Mouse (Mus musculus) c-Kit-negative CD71-positive TER-119-positive erythroid progenitor cells, embryonic 14.5 days (primary cell): ENCODE measurements around the gene Myh7.
"Not testable (repeated sequence)": the region's sequence is repeated elsewhere in the genome, so short reads cannot be mapped to it uniquely, and the experiment has no call there.

ENCODE experiments used
- DNase-seq: peaks from one replicate; pipeline ENCODE4 v3.0.0-alpha.2; 2013; ENCODE audit warnings: low read depth, low spot score

Gene Myh7

DNA sequence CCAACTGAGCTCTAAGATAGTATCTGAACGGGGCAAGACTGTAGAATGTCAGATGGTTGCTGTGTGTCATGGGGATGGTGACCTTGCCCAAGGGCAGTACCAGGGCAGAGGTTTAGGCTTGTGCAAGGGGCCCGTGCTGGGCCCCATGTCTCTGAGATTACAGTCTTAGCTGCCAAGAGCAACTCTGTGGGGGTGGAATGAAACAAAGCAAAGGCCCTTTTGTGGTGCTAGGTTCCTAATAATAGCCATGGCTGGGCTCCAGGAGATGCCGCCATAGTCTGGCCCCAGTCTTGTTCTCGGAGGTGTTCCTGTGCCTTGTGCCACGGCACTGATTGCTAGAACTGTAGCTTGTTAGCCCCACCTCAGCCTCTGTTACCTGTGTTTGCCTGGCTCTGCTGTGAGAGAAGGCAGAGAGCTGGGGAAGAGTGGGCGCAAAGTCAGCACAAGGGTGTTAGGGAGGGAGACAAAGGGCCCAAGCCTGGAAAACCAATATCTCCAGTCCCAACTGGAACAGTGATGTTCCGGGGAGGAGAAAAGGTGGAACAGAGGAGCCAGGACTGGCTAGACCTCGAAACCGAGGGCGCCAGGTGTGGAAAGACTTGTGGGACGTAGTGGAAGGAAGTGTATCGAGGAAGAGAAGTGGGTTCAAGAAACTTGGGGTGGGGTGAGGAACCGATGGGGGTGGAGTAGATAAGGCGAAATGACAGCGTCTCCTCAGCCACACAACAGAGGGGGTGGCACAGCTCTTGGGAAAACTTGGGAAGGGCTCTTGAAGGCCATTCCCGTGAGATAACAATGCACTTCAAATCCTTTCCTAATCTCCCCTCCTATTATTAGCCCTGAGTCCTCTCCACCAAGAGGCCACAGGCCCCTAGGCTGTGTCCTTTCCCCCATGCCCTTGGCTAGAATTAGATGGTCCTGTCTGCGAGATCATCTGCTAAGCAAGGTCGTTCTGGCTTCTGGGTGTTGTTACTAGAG is 9.7 kb upstream of the Myh7 start:
- DNase-seq = no peak

DNA sequence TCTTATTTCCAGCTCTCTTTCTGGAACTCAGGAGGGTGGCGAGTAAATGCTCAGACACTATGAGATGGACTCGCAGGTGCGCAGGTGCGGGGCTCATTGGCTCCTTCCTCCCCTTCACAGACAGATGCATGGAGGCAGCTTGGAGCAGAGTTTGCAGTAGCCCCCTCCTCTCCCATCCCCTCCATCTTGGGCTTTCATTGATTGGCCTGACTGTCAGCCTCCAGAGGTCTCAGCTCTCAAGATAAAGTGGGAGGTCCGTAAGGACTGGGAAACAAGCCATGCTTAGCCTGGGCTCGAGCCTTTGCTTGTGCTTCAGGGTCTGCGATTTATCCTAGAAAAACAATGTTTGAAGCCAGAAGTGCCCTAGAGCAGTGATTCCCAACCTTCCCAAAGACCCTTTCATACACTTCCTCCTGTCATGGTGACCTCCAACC is 8.3 kb upstream of the Myh7 start:
- DNase-seq = no peak

DNA sequence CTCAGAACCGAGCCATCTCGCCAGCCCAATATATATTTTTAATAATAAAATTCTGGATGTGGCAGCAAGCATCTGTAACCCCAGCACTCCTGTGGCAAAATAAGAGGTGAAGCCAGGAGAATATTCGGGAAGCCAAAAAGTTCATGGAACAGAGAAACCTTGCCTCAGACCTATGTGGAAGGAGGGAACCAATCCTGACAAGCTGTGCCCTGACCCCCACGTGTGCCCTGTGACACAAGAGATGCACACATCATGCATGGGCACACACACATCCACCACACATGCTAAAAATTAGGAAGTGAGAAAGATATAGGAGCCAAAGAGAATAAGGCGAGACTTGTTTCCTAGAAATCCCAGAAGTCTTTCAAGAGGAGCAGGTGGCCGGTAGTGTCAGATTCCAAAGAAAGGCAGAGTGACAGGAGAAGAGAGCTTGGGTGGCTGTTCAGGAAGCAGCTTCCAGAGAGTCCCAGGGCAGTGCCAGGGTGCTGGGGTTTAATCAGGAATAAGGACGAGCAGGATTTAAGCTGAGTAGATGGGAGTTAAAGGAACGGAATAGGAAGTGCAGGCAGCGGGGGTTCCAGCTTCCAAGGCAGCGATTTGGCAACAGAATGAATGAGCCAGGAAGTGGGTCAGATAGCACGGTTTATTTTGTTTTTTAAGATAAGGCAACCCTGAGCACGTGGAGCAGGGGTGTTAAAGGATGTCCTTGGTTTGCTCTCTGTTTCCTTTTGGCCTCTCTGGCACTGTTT is 7.7 kb upstream of the Myh7 start:
- no peak for DNase-seq

DNA sequence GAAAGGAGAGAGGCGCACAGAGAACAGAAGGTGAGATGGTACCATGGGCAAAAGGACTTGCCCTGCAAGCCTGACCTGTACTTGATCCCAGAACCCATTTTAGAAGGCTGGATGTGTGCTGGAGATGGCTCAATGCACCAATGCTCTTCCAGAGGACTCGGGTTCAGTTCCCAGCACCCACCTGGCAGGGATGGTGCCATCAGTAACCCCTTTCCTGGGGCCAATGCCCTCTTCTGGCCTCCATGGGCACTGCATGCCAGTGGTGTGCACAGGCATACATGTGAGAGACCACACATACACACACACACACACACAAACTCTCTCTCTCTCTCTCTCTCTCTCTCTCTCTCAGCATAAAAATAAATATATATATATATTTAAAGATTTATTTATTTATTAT is 7.0 kb upstream of the Myh7 start:
- no peak for DNase-seq

DNA sequence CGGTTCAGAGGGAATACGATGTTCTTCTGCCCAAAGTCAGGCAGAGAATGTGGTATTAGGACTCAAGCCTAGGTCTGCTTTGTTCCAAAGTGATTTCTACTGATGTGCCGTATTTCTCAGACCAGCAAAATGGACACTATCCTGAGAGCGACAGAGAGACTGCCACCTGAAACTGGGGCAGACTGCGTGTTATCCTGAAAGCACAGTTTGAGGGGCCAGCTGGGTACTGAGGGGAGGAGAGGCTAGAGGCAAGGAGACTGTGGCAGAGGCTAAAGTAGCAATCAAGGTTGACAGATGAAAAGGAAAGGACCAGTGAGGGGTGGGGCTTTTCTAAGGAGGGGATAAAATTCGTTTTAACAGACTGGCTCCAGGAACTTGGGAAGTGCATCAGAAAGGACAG is 6.4 kb upstream of the Myh7 start:
- no peak for DNase-seq

DNA sequence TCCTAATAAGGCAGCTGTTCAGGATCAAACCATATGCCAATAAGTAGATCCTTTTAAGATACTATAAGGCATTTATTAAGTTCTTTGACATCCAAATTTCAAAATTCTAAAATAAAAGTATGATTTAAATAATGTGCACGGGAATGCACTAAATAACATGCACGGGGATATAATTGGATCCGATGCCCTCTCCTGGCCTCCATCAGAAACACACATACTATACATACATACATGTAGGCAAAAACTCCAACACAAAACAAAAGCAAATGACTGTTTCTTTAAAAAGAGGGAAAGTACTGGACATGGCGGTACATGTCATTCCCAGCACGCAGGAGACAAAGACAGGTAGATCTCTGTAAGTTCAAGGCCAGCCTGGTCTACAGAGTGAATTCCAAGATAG is 5.4 kb upstream of the Myh7 start:
- not testable (repeated sequence) for DNase-seq

DNA sequence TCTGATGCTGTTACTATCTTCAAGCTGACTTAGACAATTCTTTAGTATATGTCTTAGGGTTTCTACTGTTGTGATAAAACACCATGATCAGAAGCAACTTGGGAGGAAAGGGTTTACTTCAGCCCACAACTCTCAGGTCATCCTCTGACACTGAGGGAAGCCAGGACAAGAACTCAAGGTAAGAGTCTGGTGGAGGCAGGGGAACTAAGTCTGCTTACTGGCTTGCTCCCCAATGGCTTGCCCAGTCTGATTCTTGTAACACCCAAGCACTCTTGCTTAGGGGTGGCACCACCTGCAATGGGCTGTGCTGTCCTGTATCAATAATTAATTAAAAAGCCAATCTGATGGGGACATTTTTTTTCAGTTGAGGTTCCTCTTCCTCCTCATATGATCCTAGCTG is 4.3 kb upstream of the Myh7 start:
- no peak for DNase-seq

DNA sequence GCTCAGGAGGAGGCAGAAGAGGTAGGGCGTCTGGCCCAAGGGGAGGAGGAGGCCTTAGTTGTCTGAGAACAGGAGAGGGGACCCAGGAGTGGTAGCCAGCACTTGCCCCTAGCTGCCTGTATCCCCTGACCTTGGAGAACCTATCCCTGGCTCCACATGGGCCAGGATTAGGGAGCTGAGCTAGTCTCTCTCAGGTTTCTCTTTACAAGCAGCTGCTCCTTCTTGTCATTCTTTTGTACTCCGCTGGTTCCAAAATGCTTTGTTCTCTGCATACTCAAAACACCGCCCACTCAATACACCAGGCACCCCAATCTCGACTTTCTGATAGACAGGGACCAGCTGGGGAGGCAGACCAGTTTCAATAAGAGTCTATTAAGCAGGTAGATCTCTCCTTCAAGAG is 2.9 kb upstream of the Myh7 start:
- no peak for DNase-seq

DNA sequence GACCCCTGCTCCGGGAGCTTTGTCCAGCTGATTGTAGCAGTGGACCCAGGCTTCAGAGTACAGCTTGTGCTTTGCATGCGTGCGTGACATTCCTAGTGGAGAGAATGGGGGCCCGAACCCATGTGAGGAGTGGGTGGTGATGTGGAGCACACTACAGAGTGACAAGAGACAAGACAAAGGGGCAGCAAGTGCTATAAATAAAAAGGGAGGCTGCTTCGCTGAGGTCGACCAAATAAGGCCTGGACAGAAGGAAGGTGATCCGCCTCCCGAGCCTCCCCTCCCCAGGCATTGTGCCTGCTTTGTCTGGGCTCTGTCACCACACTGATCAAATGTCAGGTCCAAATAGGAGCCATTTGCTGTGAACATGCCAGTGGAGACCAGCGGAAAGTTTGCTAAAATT is 2.4 kb upstream of the Myh7 start:
- DNase-seq = no peak

DNA sequence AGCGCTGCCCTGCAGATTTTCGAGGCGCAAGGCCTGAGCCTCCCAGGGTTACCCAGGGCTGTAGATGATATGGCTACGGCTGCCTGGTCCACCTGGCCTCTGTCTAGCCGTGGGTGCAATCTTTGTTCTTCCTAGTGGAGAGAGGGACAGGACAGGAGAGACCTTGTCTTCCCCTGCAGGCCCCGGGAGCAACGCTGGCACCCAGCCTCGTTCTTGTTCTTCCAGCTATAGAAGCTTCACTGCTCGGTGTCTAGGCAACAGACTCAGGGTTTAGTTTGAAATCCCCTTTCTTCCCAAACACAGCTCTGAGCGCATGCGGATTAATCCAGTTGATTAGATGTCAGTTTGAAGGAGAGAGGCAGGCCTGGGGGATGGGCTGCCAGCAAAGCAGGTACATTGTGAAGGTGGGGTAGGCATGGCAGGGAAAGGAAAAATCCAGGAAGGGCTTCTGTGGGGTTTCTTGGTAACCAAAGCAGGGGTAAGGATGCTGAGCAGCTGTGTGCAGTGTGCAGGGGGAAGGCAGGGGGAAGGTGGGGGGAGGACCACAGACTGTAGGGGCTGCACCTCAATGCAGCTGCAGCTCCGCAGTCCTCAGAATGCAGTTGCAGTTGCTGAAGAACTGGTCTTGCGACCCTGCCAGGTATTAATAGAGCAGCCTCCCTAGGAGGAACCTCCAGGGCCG is 1.2 kb upstream of the Myh7 start:
- DNase-seq = no peak

DNA sequence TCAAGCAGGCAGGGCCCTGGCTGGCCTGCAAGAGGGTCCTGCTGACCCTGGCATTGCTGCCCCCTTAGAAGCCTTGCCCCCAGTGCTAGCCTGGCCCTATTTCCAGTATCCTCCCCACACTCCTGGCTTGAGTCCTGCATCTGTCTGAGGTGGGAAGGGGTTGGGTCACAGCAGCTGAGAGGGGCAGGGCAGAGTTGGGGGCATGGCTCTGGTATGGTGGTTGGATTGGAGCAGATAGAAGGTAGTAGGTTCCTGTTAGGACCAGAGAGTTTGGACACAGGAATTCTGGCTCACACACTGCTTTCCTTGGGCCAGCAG is 402 bp upstream of the Myh7 start:
- no peak for DNase-seq

DNA sequence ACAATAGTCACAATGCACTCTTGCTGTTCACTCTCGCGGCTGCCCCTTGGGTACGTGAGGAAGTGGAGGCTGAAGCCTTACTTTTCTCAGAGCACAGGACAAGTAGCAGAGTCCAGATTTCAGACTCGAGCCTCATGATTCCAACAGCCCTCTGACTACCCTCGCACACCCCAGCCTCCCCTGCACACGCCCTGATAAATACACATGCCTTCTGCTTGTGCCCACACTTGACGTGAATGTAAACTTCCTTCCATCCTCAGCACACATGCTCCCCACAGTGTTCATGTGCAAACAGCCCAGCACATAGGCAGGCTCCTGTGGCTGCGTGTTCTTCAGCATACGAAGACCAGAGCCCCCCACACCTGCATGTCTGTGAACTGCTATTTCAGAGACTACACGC is 790 bp downstream of the Myh7 start:
- no peak for DNase-seq

DNA sequence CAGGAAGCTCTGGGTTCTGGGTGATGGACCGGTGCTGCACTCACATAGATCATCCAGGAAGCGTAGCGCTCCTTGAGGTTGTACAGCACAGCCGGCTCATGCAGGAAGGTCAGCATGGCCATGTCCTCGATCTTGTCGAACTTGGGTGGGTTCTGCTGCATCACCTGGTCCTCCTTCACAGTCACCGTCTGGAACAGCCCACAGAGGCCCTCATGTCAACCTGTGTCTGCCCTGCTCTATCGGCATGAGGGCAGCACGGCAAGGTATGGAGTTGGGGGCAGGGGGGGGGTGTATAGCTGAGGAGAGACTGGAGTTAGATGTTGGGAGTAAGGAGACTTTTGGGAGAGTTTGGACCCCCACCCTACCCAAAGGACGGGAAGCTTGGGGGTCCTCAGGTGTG is 2.2 kb downstream of the Myh7 start:
- no peak for DNase-seq

DNA sequence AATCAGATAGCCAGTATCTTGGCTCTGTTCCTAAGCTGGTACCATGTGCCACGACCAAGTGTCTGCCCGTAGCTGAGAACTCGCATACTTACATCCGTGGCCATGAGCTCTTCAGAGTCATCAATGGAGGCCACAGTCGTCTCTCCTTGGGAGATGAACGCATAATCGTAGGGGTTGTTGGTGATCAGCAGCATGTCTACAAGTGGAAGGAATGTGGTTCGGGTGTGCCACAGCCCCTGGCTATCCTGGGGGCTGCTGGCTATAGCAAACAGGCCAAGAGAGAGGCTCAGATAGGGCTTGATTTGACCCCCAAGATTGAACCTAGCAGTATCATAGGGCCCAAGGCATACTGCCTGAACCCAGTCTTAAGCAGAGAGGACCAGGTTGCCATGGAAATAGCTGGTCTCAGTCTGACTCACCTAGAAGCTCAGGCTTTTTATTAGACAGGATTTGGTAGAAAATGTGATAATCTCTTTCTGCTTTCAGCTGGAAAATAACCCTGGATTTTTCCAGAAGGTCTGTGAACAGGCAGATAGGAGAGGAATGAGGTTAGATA is 4.5 kb downstream of the Myh7 start:
- no peak for DNase-seq

DNA sequence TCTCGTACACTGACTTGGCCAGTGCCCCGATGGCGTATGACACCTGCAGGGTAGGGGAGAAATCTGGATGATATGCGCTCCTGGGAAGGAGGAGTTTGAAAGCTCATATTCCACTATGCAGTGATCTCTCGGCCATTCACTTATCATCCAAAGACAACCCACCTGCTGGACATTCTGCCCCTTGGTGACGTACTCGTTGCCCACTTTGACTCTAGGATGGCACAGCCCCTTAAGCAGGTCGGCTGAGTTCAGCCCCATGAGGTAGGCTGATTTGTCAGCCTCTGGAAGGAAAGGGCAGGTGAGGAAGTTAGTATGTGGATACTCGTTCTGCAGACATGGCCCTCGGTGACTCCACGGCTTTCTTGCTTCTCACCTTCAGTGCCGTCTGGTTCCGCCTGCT is 5.5 kb downstream of the Myh7 start:
- no peak for DNase-seq

DNA sequence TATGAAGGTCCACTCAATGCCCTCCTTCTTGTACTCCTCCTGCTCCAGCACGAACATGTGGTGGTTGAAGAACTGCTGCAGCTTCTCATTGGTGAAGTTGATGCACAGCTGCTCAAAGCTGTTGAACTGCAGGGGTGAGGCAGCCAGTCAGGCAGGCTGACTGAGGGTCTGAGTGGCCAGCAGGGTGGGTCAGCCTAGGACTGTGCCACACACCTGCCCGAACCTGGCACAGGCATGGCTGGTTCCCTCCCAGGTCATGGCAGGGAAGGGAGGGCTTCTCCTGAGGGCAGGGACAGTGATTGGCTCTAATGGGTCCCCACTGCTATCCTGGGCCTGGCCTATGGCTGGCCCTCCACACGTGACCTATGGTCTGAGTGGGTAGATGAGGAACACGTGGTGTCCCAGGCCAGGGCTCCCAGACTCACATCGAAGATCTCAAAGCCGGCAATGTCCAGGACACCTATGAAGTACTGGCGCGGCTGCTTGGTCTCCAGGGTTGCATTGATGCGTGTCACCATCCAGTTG is 6.0 kb downstream of the Myh7 start:
- not testable (repeated sequence) for DNase-seq

DNA sequence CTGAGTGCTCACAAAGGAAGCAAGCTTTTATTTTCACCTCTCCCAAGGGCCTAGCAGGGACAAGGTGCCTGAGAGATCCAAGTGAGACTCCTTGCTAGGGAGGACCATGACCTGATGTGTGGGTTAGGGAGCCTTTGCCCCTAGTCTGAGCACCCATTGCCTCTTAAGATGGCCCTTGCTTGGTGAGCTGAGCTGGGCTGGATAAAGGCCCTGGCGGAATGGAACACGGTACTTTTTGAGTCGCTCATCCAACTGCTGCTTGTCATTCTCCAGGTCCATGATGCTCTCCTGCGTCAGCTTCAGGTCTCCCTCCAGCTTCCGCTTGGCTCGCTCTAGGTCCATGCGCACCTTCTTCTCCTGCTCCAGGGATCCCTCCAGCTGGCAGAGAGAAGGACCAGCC is 12.5 kb downstream of the Myh7 start:
- no peak for DNase-seq

DNA sequence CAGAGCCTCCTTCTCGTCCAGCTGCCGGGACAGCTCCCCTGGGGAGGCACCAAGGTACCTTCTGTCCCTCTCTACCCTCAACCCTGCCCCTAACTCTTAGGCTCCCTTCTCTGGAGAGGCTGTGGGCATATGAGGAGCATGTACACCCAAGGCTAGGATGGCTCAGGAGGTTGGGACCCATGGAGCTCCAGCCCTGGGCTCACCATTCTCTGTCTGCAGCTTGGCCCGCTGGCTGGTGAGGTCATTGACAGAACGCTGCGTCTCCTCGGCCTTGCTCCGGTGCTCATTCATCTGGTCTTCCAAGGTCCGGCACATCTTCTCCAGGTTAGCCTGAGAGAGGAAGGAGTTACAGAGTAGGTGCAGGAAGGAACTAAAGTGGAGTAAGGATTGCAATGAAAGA is 15.8 kb downstream of the Myh7 start:
- no peak for DNase-seq

DNA sequence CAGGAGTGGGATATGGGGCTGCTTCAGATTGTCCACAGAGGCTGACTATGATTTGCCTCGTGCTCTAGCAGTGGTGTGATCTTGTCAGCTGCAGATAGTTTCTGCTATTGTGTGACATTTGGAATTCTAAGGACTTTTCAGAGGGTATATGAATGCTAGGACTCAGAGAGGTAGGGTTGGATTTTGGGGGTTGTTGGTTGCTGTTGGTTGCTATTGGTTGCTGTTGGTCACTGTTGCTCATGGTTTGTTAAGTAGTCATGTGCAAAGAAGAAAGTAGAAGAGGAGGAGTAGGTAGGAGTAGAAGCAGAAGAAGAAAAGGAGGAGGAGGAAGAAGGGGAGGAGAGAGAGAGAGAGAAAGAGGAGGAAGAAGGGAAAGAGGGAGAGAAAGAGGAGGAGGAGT is 17.8 kb downstream of the Myh7 start, which contains the start of gene Gm17428:
Gm17428 (plus strand) TSS at position 301 of the 400 bp plus-strand sequence.
- DNase-seq = no peak

DNA sequence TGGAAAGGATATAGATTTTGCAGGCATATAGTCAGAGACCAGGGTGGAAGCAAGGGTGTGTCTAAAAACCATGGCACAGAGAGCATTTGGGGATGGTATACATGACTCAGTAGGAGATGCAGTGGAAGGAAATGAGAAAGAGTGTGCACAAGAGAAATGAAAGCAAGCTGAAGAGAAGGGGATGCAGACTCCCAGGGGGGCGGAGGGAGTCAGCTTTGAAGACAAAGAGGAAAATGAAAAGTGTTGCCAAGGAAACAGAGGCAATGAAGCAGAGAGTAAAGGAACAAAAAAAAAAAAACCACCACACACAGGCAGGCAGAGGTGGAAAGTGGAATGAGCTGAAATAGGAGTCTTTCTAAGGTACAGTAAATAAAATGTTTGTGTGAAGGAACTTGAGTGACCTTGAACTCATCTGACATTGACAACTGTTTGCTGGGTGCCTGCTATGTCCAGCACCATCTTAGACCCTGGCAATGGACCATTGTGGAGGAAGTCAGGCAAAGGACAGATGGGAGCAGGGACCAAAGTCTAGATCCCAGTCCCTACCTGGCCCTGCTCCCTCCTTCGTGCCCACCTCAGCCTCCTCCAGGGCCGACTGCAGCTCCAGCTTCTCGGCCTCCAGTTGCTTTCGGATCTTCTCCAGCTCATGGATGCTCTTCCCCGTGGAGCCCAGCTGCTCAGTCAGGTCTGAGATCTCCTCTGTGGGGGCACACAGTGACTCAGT is 20.2 kb downstream of the Myh7 start:
- no peak for DNase-seq

DNA sequence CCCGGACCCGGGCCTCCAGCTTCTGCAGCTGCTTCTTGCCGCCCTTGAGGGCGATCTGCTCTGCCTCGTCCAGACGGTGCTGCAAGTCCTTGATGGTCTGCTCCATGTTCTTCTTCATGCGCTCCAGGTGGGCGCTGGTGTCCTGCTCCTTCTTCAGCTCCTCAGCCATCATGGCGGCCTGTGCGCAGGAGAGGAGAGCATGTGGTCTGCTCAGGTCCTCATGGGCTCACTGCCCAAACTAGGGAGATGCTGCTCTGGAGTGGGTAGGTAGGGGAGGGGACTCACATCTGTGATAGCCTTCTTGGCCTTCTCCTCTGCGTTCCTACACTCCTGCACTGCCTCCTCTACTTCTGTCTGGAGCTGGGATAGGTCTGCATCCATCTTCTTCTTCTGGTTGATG is 21.6 kb downstream of the Myh7 start:
- DNase-seq = not testable (repeated sequence)
